Mouse (Mus musculus) heart, postnatal 0 days (tissue): ENCODE results near the gene Cwc25. TPM values are rescaled to one million over a fixed set of nuclear protein-coding genes. Genes with fewer than 3 reads are reported as not detected.
A peak's percentile ranks its signal among the peaks of the same experiment; 100 is the strongest.

Experiments used
- ATAC-seq: fragments of 200-750 bp; cut with Nextera tagmentation; 2 replicates; pipeline ENCODE4 v1.8.0; 2017; ENCODE audit warnings: low read depth, moderate number of reproducible peaks, moderate library complexity; ENCODE audit not compliant: insufficient read depth
- DNase-seq: peaks from one replicate; pipeline ENCODE4 v3.0.0-alpha.2; 2016; ENCODE audit warnings: low spot score
- H3K27ac ChIP-seq: fragments of 300-500 bp; sonication (generic); 2 replicates; pipeline ENCODE4 v1.5.1; 2014; ENCODE audit warnings: low read depth, mild to moderate bottlenecking
- H3K27me3 ChIP-seq: fragments of 300-500 bp; sonication (generic); 2 replicates; pipeline ENCODE4 v1.6.1; 2014; ENCODE audit warnings: low read length, mixed read lengths; ENCODE audit not compliant: control insufficient read depth, insufficient read depth
- H3K36me3 ChIP-seq: fragments of 300-500 bp; sonication (generic); replicated peaks from 2 replicates; pipeline ENCODE4 v1.6.1; 2014; ENCODE audit warnings: low read length, mixed read lengths; ENCODE audit not compliant: control insufficient read depth, insufficient read depth
- H3K4me1 ChIP-seq: fragments of 300-500 bp; sonication (generic); 2 replicates; pipeline ENCODE4 v1.6.1; 2014; ENCODE audit warnings: antibody characterized with exemption; ENCODE audit not compliant: control insufficient read depth, insufficient read depth
- H3K4me2 ChIP-seq: fragments of 300-500 bp; sonication (generic); 2 replicates; pipeline ENCODE4 v1.6.1; 2014; ENCODE audit warnings: low read depth, mild to moderate bottlenecking, low read length, moderate library complexity
- H3K4me3 ChIP-seq: fragments of 300-500 bp; sonication (generic); 2 replicates; pipeline ENCODE4 v1.5.1; 2014; ENCODE audit warnings: low read depth, low read length
- H3K9ac ChIP-seq: fragments of 300-500 bp; sonication (generic); replicated peaks from 2 replicates; pipeline ENCODE4 v1.6.1; 2014; ENCODE audit warnings: low read depth, low read length, mixed read lengths
- H3K9me3 ChIP-seq: fragments of 300-500 bp; sonication (generic); replicated peaks from 2 replicates; pipeline ENCODE4 v1.6.1; 2016; ENCODE audit warnings: low read length; ENCODE audit not compliant: control insufficient read depth
- CTCF ChIP-seq: IDR thresholded peaks from 2 replicates; pipeline ENCODE4 v1.5.1; 2016; ENCODE audit warnings: antibody characterized with exemption, control low read depth, low read depth
- EP300 ChIP-seq: IDR thresholded peaks from 2 replicates; pipeline ENCODE4 v1.6.1; 2016; ENCODE audit warnings: antibody characterized with exemption, low read depth
- WGBS: fragments of 180-500 bp; shearing (Covaris S2); extraction: QIAGEN DNeasy Blood & Tissue Kit; methylation state at CpG from one replicate; pipeline ENCODE4 v1.1.7; 2014; 5-methylcytosine and 5-hydroxymethylcytosine counted together
- polyA plus RNA-seq: library from polyadenylated mRNA; unstranded; fragments of >200 nt; fragmentation: Nextera tagmentation; extraction: Ambion mirVana; gene quantifications from 2 replicates; pipeline ENCODE4 v1.2.1, GENCODE M21; 2015
- total RNA-seq: library from RNA; depleted of rRNA; stranded (reverse); fragments of >200 nt; gene quantifications from 2 replicates; pipeline ENCODE4 v1.2.3, GENCODE M21; 2014; ENCODE audit warnings: low replicate concordance

Gene Cwc25
- total and polyA plus RNA-seq, 2 experiments from 2014 or later, result 3.2 to 8.2 TPM

DNA sequence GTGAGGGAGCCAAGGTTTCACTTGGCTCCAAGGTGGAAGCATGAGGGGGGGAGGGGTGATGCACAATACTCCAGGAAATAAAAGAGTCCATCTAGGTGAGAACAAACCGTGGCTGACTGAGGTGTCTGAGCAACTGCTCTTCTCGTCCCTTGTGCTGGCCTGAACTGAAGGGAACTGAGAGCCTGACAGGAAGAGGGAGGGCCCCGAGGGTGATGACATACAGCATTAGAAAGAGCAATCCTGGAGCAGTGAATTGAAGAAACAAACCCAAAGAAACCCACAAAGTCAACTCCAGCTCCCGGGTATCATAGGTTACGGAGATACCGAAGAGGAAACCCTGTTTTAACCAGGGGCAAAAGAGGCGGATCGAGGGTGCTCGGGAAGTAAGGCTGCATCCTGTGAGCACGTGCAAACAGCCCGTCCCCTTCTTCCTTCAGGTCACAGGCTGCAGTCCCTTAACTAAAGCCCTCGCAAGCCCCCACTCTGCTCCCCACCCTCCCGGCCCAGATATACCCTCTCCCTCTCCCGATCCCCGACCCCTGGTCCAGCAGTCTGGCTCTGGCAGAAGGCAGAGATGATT is 48.0 kb downstream of the Cwc25 start:
- Histone ChIP-seq H3K4me1 (peaks cover 4% of the 10 kb centered on the region; the same call in 1 of the 2 replicates), H3K9me3 (no peaks in the 10 kb centered on the region), H3K27ac (peak overlapping the region; percentile 6; the same call in 1 of the 2 replicates), H3K4me2 (no peak overlapping the region), H3K36me3 (peaks cover 72% of the 10 kb centered on the region), H3K4me3 (no peak overlapping the region), H3K27me3 (no peaks in the 10 kb centered on the region), H3K9ac (no peak overlapping the region)
- no peak for DNase-seq
- TF ChIP-seq CTCF, result no peak
- TF ChIP-seq EP300, result no peak
- no peak for ATAC-seq
- WGBS, result 52% methylated on average over 15 of the region's 15 CpGs

- no peak overlapping the region for H3K9ac ChIP-seq
- H3K27me3 ChIP-seq, result no peaks in the 10 kb centered on the region
- H3K36me3 ChIP-seq, result peaks cover 69% of the 10 kb centered on the region
- 80% methylated on average over 26 of the region's 26 CpGs for WGBS
- TF ChIP-seq EP300, result no peak
- TF ChIP-seq CTCF, result no peak
- no peak overlapping the region for H3K4me2 ChIP-seq
- DNase-seq (no peak), ATAC-seq (no peak)
- peaks cover 4% of the 10 kb centered on the region; the same call in 1 of the 2 replicates for H3K4me1 ChIP-seq
- H3K9me3 ChIP-seq, result no peaks in the 10 kb centered on the region
- H3K27ac ChIP-seq, result no peak overlapping the region
- no peak overlapping the region for H3K4me3 ChIP-seq
Measured at GRCm38 (mm10) chr11:97717369-97718280, 48.7 kb downstream of the Cwc25 start.

- ATAC-seq, result no peak
- no peak overlapping the region for H3K9ac ChIP-seq
- no peaks in the 10 kb centered on the region for H3K9me3 ChIP-seq
- no peak for DNase-seq
- no peak overlapping the region for H3K4me2 ChIP-seq
- 63% methylated on average over 8 of the region's 8 CpGs for WGBS
- no peaks in the 10 kb centered on the region for H3K27me3 ChIP-seq
- no peak overlapping the region for H3K27ac ChIP-seq
- H3K4me1 ChIP-seq, result peaks cover 4% of the 10 kb centered on the region; the same call in 1 of the 2 replicates
- no peak overlapping the region for H3K4me3 ChIP-seq
- TF ChIP-seq CTCF (no peak), EP300 (no peak)
- H3K36me3 ChIP-seq, result peaks cover 68% of the 10 kb centered on the region
Measured at GRCm38 (mm10) chr11:97716021-97716420, 50.3 kb downstream of the Cwc25 start.

DNA sequence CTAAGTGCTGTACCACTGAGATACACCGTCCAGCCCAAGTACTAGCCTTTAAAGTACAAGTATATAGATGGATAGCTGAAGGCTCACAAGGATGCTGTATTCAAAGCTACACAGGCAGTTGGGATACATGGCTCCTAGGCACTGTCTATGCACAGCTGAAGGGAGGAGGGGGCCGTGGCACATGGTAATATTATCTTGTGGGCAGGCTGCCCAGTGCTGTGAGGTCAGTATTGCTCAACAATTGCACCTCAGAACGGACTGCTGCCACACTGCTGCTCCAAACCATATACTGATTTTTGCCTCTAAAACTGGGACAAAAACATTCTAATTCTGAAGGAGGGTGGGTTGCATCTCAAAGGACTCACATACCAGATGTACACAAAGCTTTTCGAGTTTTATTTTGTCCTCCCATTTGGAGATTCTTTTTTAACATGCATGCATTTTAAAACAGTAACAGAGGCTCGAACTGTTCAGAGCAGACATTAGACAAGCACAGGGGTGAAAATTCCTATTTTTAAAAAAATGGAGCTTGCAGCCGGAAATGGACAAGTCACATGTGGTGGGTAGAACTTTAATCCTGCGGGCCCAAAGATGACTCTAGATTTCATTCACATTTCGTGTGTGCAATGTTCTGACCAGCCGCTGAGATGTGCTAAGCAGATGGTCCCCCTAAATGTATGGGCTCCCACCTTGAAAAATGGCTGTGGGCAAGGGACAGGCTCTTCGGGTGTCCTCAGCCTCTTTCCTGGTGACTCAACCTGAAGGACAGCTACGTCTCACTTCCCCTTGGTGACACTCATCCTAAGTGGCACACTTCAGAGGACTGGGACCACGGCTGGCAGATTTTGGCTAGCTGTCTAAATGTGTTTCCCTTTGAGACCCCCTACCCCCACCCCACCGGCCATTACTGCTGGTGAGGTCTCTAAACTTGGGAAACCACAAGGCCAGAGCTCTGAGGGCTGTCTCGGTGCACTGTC is 51.3 kb downstream of the Cwc25 start:
- ATAC-seq, result peak; percentile 43
- H3K36me3 ChIP-seq, result peaks cover 59% of the 10 kb centered on the region

GRCm38 (mm10) chr11:97714356-97714755 is 52.0 kb downstream of the Cwc25 start:
- no peak; the same call in 1 of the 2 replicates for ATAC-seq
- no peaks in the 10 kb centered on the region for H3K9me3 ChIP-seq
- H3K4me2 ChIP-seq, result no peak overlapping the region
- no peak overlapping the region for H3K4me3 ChIP-seq
- H3K27me3 ChIP-seq, result no peaks in the 10 kb centered on the region
- 97% methylated on average over 3 of the region's 3 CpGs for WGBS
- no peak for TF ChIP-seq EP300
- peak; percentile 14; the same call in 1 of the 2 replicates for TF ChIP-seq CTCF
- H3K27ac ChIP-seq, result no peak overlapping the region
- no peak for DNase-seq
- H3K4me1 ChIP-seq, result peaks cover 4% of the 10 kb centered on the region; the same call in 1 of the 2 replicates
- peaks cover 52% of the 10 kb centered on the region for H3K36me3 ChIP-seq
- H3K9ac ChIP-seq, result no peak overlapping the region

More for the DNA sequence above, 51.3 kb downstream of the Cwc25 start:
- H3K4me3 ChIP-seq, result no peak overlapping the region
- no peak overlapping the region for H3K27ac ChIP-seq
- no peak overlapping the region for H3K9ac ChIP-seq
- H3K4me2 ChIP-seq, result no peak overlapping the region
- DNase-seq, result peak; percentile 52
- 74% methylated on average over 14 of the region's 14 CpGs for WGBS
- H3K4me1 ChIP-seq, result peaks cover 4% of the 10 kb centered on the region; the same call in 1 of the 2 replicates
- no peaks in the 10 kb centered on the region for H3K9me3 ChIP-seq
- no peaks in the 10 kb centered on the region for H3K27me3 ChIP-seq
- TF ChIP-seq CTCF, result no peak
- TF ChIP-seq EP300, result no peak
